Mouse (Mus musculus) limb, embryonic 11.5 days (tissue): ENCODE data around the gene Itm2b. TPM values are rescaled to one million over a fixed set of nuclear protein-coding genes. Genes with fewer than 3 reads are reported as not detected.
A peak's percentile ranks its signal among the peaks of the same experiment; 100 is the strongest.

Experiments used
- ATAC-seq: fragments of 200-750 bp; cut with Nextera tagmentation; 2 replicates; pipeline ENCODE4 v1.8.0; 2017; ENCODE audit warnings: low read depth; ENCODE audit not compliant: insufficient number of reproducible peaks, low FRiP score, low TSS enrichment
- DNase-seq: peaks from one replicate; pipeline ENCODE4 v3.0.0-alpha.2; 2015; ENCODE audit warnings: low spot score
- H3K27ac ChIP-seq: fragments of 300-500 bp; sonication (generic); replicated peaks from 2 replicates; pipeline ENCODE4 v1.5.1; 2014; ENCODE audit warnings: low read depth, mild to moderate bottlenecking, low read length
- H3K27me3 ChIP-seq: fragments of 300-500 bp; sonication (generic); 2 replicates; pipeline ENCODE4 v1.6.1; 2014; ENCODE audit warnings: mild to moderate bottlenecking, low read length, mixed read lengths; ENCODE audit not compliant: control insufficient read depth, insufficient read depth
- H3K36me3 ChIP-seq: fragments of 300-500 bp; sonication (generic); 2 replicates; pipeline ENCODE4 v1.6.1; 2014; ENCODE audit warnings: mild to moderate bottlenecking, low read length, moderate library complexity, mixed read lengths; ENCODE audit not compliant: control insufficient read depth, insufficient read depth
- H3K4me1 ChIP-seq: fragments of 300-500 bp; sonication (generic); 2 replicates; pipeline ENCODE4 v1.6.1; 2014; ENCODE audit warnings: low read length, mixed read lengths; ENCODE audit not compliant: control insufficient read depth, insufficient read depth
- H3K4me2 ChIP-seq: fragments of 300-500 bp; sonication (generic); 2 replicates; pipeline ENCODE4 v1.6.1; 2014; ENCODE audit warnings: low read depth, mild to moderate bottlenecking, moderate library complexity; ENCODE audit not compliant: severe bottlenecking
- H3K4me3 ChIP-seq: fragments of 300-500 bp; sonication (generic); 2 replicates; pipeline ENCODE4 v1.5.1; 2014; ENCODE audit warnings: low read depth, low read length
- H3K9ac ChIP-seq: fragments of 300-500 bp; sonication (generic); 2 replicates; pipeline ENCODE4 v1.6.1; 2014; ENCODE audit warnings: mild to moderate bottlenecking, low read length
- H3K9me3 ChIP-seq: fragments of 300-500 bp; sonication (generic); 2 replicates; pipeline ENCODE4 v1.6.1; 2016; ENCODE audit warnings: low read length; ENCODE audit not compliant: control insufficient read depth
- WGBS: fragments of 180-500 bp; shearing (Covaris S2); extraction: QIAGEN DNeasy Blood & Tissue Kit; methylation state at CpG from one replicate; pipeline ENCODE4 v1.1.7; 2014; 5-methylcytosine and 5-hydroxymethylcytosine counted together
- polyA plus RNA-seq: library from polyadenylated mRNA; unstranded; fragments of >200 nt; fragmentation: Nextera tagmentation; extraction: Ambion mirVana; gene quantifications from 2 replicates; pipeline ENCODE4 v1.2.1, GENCODE M21; 2014

Gene Itm2b
- polyA plus RNA-seq, 1 experiment from 2014 or later, result 352 TPM

GRCm38 (mm10) chr14:73389059-73389458 is 4.0 kb upstream of the Itm2b start:
- H3K9ac ChIP-seq, result no peak overlapping the region
- WGBS, result 54% methylated on average over 7 of the region's 7 CpGs
- no peak overlapping the region for H3K4me2 ChIP-seq
- H3K36me3 ChIP-seq, result no peaks in the 10 kb centered on the region
- no peaks in the 10 kb centered on the region for H3K4me1 ChIP-seq
- no peak for ATAC-seq
- DNase-seq, result no peak
- no peak overlapping the region for H3K27ac ChIP-seq
- no peaks in the 10 kb centered on the region for H3K27me3 ChIP-seq
- no peaks in the 10 kb centered on the region for H3K9me3 ChIP-seq
- no peak overlapping the region for H3K4me3 ChIP-seq

GRCm38 (mm10) chr14:73388546-73388945 is 3.5 kb upstream of the Itm2b start:
- Histone ChIP-seq H3K9ac (no peak overlapping the region), H3K4me1 (0 out of 2 replicates have a peak, but pooled peaks cover under 1% of the 10 kb centered on the region), H3K27ac (no peak overlapping the region), H3K4me3 (no peak overlapping the region), H3K9me3 (no peaks in the 10 kb centered on the region), H3K27me3 (no peaks in the 10 kb centered on the region), H3K4me2 (no peak overlapping the region), H3K36me3 (no peaks in the 10 kb centered on the region)
- DNase-seq, result no peak
- no peak for ATAC-seq
- 58% methylated on average over 7 of the region's 7 CpGs for WGBS

GRCm38 (mm10) chr14:73386493-73386892 is 1.4 kb upstream of the Itm2b start:
- Histone ChIP-seq H3K4me1 (peaks cover 9% of the 10 kb centered on the region), H3K4me3 (no peak overlapping the region), H3K27me3 (no peaks in the 10 kb centered on the region), H3K9ac (no peak overlapping the region), H3K4me2 (no peak overlapping the region), H3K36me3 (no peaks in the 10 kb centered on the region), H3K27ac (no peak overlapping the region), H3K9me3 (no peaks in the 10 kb centered on the region)
- 91% methylated on average over 5 of the region's 5 CpGs for WGBS
- no peak for DNase-seq
- no peak for ATAC-seq

GRCm38 (mm10) chr14:73385720-73386374 is 758 bp upstream of the Itm2b start:
- H3K4me3 ChIP-seq, result no peak overlapping the region
- H3K27ac ChIP-seq, result no peak overlapping the region; the same call in 1 of the 2 replicates
- H3K9me3 ChIP-seq, result no peaks in the 10 kb centered on the region
- peaks cover 9% of the 10 kb centered on the region for H3K4me1 ChIP-seq
- no peaks in the 10 kb centered on the region for H3K27me3 ChIP-seq
- H3K9ac ChIP-seq, result peak overlapping the region; percentile 94; the same call in 1 of the 2 replicates
- DNase-seq (no peak), ATAC-seq (no peak; the same call in 1 of the 2 replicates)
- H3K36me3 ChIP-seq, result no peaks in the 10 kb centered on the region
- 80% methylated on average over 2 of the region's 2 CpGs for WGBS
- peak overlapping the region; percentile 37 for H3K4me2 ChIP-seq

GRCm38 (mm10) chr14:73384546-73384912 is 560 bp downstream of the Itm2b start:
- Histone ChIP-seq H3K27me3 (no peaks in the 10 kb centered on the region), H3K9ac (peak overlapping the region; percentile 94), H3K4me3 (peak overlapping the region; percentile 94), H3K4me2 (peak overlapping the region; percentile 37), H3K4me1 (peaks cover 9% of the 10 kb centered on the region), H3K9me3 (no peaks in the 10 kb centered on the region), H3K27ac (peak overlapping the region; percentile 88), H3K36me3 (no peaks in the 10 kb centered on the region)
- ATAC-seq (no peak), DNase-seq (no peak)
- 2% methylated on average over 13 of the region's 13 CpGs for WGBS

GRCm38 (mm10) chr14:73383746-73384145 is 1.3 kb downstream of the Itm2b start:
- H3K9me3 ChIP-seq, result no peaks in the 10 kb centered on the region
- no peak for ATAC-seq
- H3K27ac ChIP-seq, result no peak overlapping the region
- peak overlapping the region; percentile 94; the same call in 1 of the 2 replicates for H3K4me3 ChIP-seq
- 50% methylated on average over 2 of the region's 2 CpGs for WGBS
- H3K27me3 ChIP-seq, result no peaks in the 10 kb centered on the region
- no peak overlapping the region for H3K9ac ChIP-seq
- H3K4me1 ChIP-seq, result peaks cover 9% of the 10 kb centered on the region
- no peaks in the 10 kb centered on the region for H3K36me3 ChIP-seq
- no peak for DNase-seq
- peak overlapping the region; percentile 37; the same call in 1 of the 2 replicates for H3K4me2 ChIP-seq

- H3K4me2 ChIP-seq, result no peak overlapping the region; the same call in 1 of the 2 replicates
- no peaks in the 10 kb centered on the region for H3K27me3 ChIP-seq
- H3K27ac ChIP-seq, result 0 out of 2 replicates have a peak overlapping the region, but pooled peaks have one; percentile 4
- no peaks in the 10 kb centered on the region for H3K36me3 ChIP-seq
- H3K9me3 ChIP-seq, result no peaks in the 10 kb centered on the region
- no peak overlapping the region for H3K4me3 ChIP-seq
- 53% methylated on average over 9 of the region's 9 CpGs for WGBS
- no peak overlapping the region for H3K9ac ChIP-seq
- peaks cover 9% of the 10 kb centered on the region for H3K4me1 ChIP-seq
- no peak for DNase-seq
- no peak for ATAC-seq
These were observed 2.4 kb downstream of the Itm2b start for GRCm38 (mm10) chr14:73382699-73383098.

- H3K27ac ChIP-seq, result no peak overlapping the region
- no peaks in the 10 kb centered on the region for H3K36me3 ChIP-seq
- H3K9me3 ChIP-seq, result no peaks in the 10 kb centered on the region
- 77% methylated on average over 4 of the region's 4 CpGs for WGBS
- H3K9ac ChIP-seq, result no peak overlapping the region
- ATAC-seq (no peak), DNase-seq (no peak)
- no peaks in the 10 kb centered on the region for H3K27me3 ChIP-seq
- H3K4me1 ChIP-seq, result peaks cover 9% of the 10 kb centered on the region
- H3K4me3 ChIP-seq, result no peak overlapping the region
- H3K4me2 ChIP-seq, result no peak overlapping the region
These were observed 3.5 kb downstream of the Itm2b start for GRCm38 (mm10) chr14:73381559-73381958.

GRCm38 (mm10) chr14:73377804-73378203 is 7.3 kb downstream of the Itm2b start:
- no peak overlapping the region for H3K9ac ChIP-seq
- ATAC-seq (no peak), DNase-seq (no peak)
- H3K4me1 ChIP-seq, result peaks cover 4% of the 10 kb centered on the region
- H3K4me3 ChIP-seq, result no peak overlapping the region
- H3K9me3 ChIP-seq, result no peaks in the 10 kb centered on the region
- H3K36me3 ChIP-seq, result no peaks in the 10 kb centered on the region
- WGBS, result 87% methylated on average over 6 of the region's 6 CpGs
- no peak overlapping the region for H3K27ac ChIP-seq
- H3K27me3 ChIP-seq, result no peaks in the 10 kb centered on the region
- H3K4me2 ChIP-seq, result no peak overlapping the region
